Mouse (Mus musculus): Measurements from ENCODE around the gene Tshz3.

GRCm38 (mm10) chr7:36659265-36659664 is 38.7 kb upstream of the Tshz3 start:
- TF ChIP-seq CTCF (IDR thresholded peaks at IDR 0.05) (no peak), EP300 (IDR thresholded peaks at IDR 0.05) (no peak)

All from lung, postnatal 0 days (tissue).